Mouse (Mus musculus): ENCODE measurements at regions not wholly inside any gene's neighbourhood (a gene's known extent, or its start where the extent isn't known, plus 50 kb on each side); places are given as distances from the start of the nearest gene placed in this dataset.

GRCm38 (mm10) chr5:111578977-111579727 is 154.6 kb upstream of the Gm26897 start:
- Histone ChIP-seq H3K9me3 (no peaks in the 10 kb centered on the region), H3K4me1 (peaks cover 89% of the 10 kb centered on the region), H3K27ac (peak overlapping the region; percentile 90), H3K36me3 (replicated peaks) (no peaks in the 10 kb centered on the region), H3K4me2 (peak overlapping the region; percentile 13; the same call in 1 of the 2 replicates), H3K27me3 (peaks cover 7% of the 10 kb centered on the region; the same call in 1 of the 2 replicates), H3K9ac (peak overlapping the region; percentile 39), H3K4me3 (replicated peaks) (no peak overlapping the region)
- WGBS: 9% methylated on average over 12 of the region's 12 CpGs
- no peak for ATAC-seq (ENCODE audit: low FRiP score)

GRCm38 (mm10) chr5:111580870-111581771 is 152.6 kb upstream of the Gm26897 start:
- Histone ChIP-seq H3K27me3 (no peaks in the 10 kb centered on the region), H3K27ac (peak overlapping the region; percentile 90), H3K4me2 (peak overlapping the region; percentile 52), H3K4me1 (peaks cover 77% of the 10 kb centered on the region), H3K9me3 (no peaks in the 10 kb centered on the region), H3K4me3 (replicated peaks) (peak overlapping the region; percentile 35), H3K9ac (peak overlapping the region; percentile 26; the same call in 1 of the 2 replicates), H3K36me3 (replicated peaks) (no peaks in the 10 kb centered on the region; the same call in 1 of the 2 replicates)
- 1% methylated on average over 31 of the region's 31 CpGs for WGBS
- ATAC-seq (ENCODE audit: low FRiP score): peak; percentile 81

- no peak for ATAC-seq (ENCODE audit: low FRiP score)
- 12% methylated on average over 9 of the region's 9 CpGs for WGBS
- H3K9me3 ChIP-seq: no peaks in the 10 kb centered on the region
- H3K27ac ChIP-seq: peak overlapping the region; percentile 90
- no peaks in the 10 kb centered on the region; the same call in 1 of the 2 replicates for H3K27me3 ChIP-seq
- H3K36me3 ChIP-seq (replicated peaks): no peaks in the 10 kb centered on the region; the same call in 1 of the 2 replicates
- peak overlapping the region; percentile 52 for H3K4me2 ChIP-seq
- peak overlapping the region; percentile 35 for H3K4me3 ChIP-seq (replicated peaks)
- H3K4me1 ChIP-seq: peaks cover 73% of the 10 kb centered on the region
- H3K9ac ChIP-seq: peak overlapping the region; percentile 26; the same call in 1 of the 2 replicates
These were observed 151.7 kb upstream of the Gm26897 start for GRCm38 (mm10) chr5:111582004-111582403.

- 20% methylated on average over 4 of the region's 4 CpGs for WGBS
- peaks cover 4% of the 10 kb centered on the region; the same call in 1 of the 2 replicates for H3K36me3 ChIP-seq (replicated peaks)
- peaks cover 56% of the 10 kb centered on the region for H3K4me1 ChIP-seq
- peak overlapping the region; percentile 83 for H3K27ac ChIP-seq
- peak; percentile 55; the same call in 1 of the 2 replicates for ATAC-seq (ENCODE audit: low FRiP score)
- no peak overlapping the region for H3K4me3 ChIP-seq (replicated peaks)
- H3K9me3 ChIP-seq: no peaks in the 10 kb centered on the region
- H3K4me2 ChIP-seq: no peak overlapping the region
- peak overlapping the region; percentile 40; the same call in 1 of the 2 replicates for H3K9ac ChIP-seq
- H3K27me3 ChIP-seq: no peaks in the 10 kb centered on the region; the same call in 1 of the 2 replicates
These were observed 143.1 kb upstream of the Gm26897 start for GRCm38 (mm10) chr5:111590619-111591081.

GRCm38 (mm10) chr5:111592807-111593206 is 140.9 kb upstream of the Gm26897 start:
- no peak for ATAC-seq (ENCODE audit: low FRiP score)
- Histone ChIP-seq H3K9ac (no peak overlapping the region), H3K4me2 (no peak overlapping the region), H3K9me3 (no peaks in the 10 kb centered on the region), H3K27ac (no peak overlapping the region), H3K4me3 (replicated peaks) (no peak overlapping the region), H3K27me3 (no peaks in the 10 kb centered on the region), H3K36me3 (replicated peaks) (no peaks in the 10 kb centered on the region), H3K4me1 (peaks cover 67% of the 10 kb centered on the region)
- WGBS: 72% methylated on average over 4 of the region's 4 CpGs

GRCm38 (mm10) chr5:111594111-111594510 is 139.6 kb upstream of the Gm26897 start:
- 90% methylated on average over 5 of the region's 5 CpGs for WGBS
- no peak for ATAC-seq (ENCODE audit: low FRiP score)
- peak overlapping the region; percentile 96 for H3K27ac ChIP-seq

GRCm38 (mm10) chr5:111595438-111595837 is 138.3 kb upstream of the Gm26897 start:
- no peaks in the 10 kb centered on the region for H3K27me3 ChIP-seq
- H3K9ac ChIP-seq: no peak overlapping the region
- ATAC-seq (ENCODE audit: low FRiP score): peak; percentile 92
- no peaks in the 10 kb centered on the region for H3K36me3 ChIP-seq (replicated peaks)
- H3K4me1 ChIP-seq: peaks cover 81% of the 10 kb centered on the region
- no peaks in the 10 kb centered on the region for H3K9me3 ChIP-seq
- peak overlapping the region; percentile 37 for H3K4me2 ChIP-seq
- 15% methylated on average over 12 of the region's 12 CpGs for WGBS
- H3K4me3 ChIP-seq (replicated peaks): no peak overlapping the region
- peak overlapping the region; percentile 96 for H3K27ac ChIP-seq

More at GRCm38 (mm10) chr5:111594111-111594510, 139.6 kb upstream of the Gm26897 start:
- Histone ChIP-seq H3K36me3 (replicated peaks) (no peaks in the 10 kb centered on the region), H3K4me1 (peaks cover 80% of the 10 kb centered on the region), H3K4me2 (no peak overlapping the region), H3K4me3 (replicated peaks) (no peak overlapping the region), H3K9me3 (no peaks in the 10 kb centered on the region), H3K27me3 (no peaks in the 10 kb centered on the region), H3K9ac (no peak overlapping the region)

GRCm38 (mm10) chr5:111597733-111598132 is 136.0 kb upstream of the Gm26897 start:
- 27% methylated on average over 2 of the region's 2 CpGs for WGBS
- no peaks in the 10 kb centered on the region for H3K9me3 ChIP-seq
- H3K4me2 ChIP-seq: no peak overlapping the region
- no peak for ATAC-seq (ENCODE audit: low FRiP score)
- H3K4me1 ChIP-seq: peaks cover 86% of the 10 kb centered on the region
- H3K9ac ChIP-seq: no peak overlapping the region
- no peaks in the 10 kb centered on the region for H3K27me3 ChIP-seq
- peak overlapping the region; percentile 87 for H3K27ac ChIP-seq
- H3K36me3 ChIP-seq (replicated peaks): no peaks in the 10 kb centered on the region
- H3K4me3 ChIP-seq (replicated peaks): no peak overlapping the region

- H3K27me3 ChIP-seq: no peaks in the 10 kb centered on the region
- H3K9me3 ChIP-seq: no peaks in the 10 kb centered on the region
- ATAC-seq (ENCODE audit: low FRiP score): no peak
- 72% methylated on average over 16 of the region's 26 CpGs for WGBS
- H3K4me3 ChIP-seq (replicated peaks): no peak overlapping the region
- H3K9ac ChIP-seq: no peak overlapping the region
- H3K27ac ChIP-seq: no peak overlapping the region; the same call in 1 of the 2 replicates
- no peak overlapping the region for H3K4me2 ChIP-seq
- no peaks in the 10 kb centered on the region for H3K36me3 ChIP-seq (replicated peaks)
- peaks cover 52% of the 10 kb centered on the region for H3K4me1 ChIP-seq
These were observed 131.8 kb upstream of the Gm26897 start for GRCm38 (mm10) chr5:111601711-111602521.

GRCm38 (mm10) chr5:111613687-111614086 is 120.0 kb upstream of the Gm26897 start:
- Histone ChIP-seq H3K4me1 (peaks cover 8% of the 10 kb centered on the region; the same call in 1 of the 2 replicates), H3K36me3 (replicated peaks) (no peaks in the 10 kb centered on the region), H3K27me3 (no peaks in the 10 kb centered on the region), H3K9me3 (peaks cover 3% of the 10 kb centered on the region; the same call in 1 of the 2 replicates), H3K27ac (0 out of 2 replicates have a peak overlapping the region, but pooled peaks have one; percentile 5), H3K9ac (no peak overlapping the region), H3K4me2 (no peak overlapping the region), H3K4me3 (replicated peaks) (no peak overlapping the region)
- 54% methylated on average over 1 of the region's 1 CpGs for WGBS
- no peak for ATAC-seq (ENCODE audit: low FRiP score)

GRCm38 (mm10) chr5:111619974-111620373 is 113.8 kb upstream of the Gm26897 start:
- H3K36me3 ChIP-seq (replicated peaks): no peaks in the 10 kb centered on the region
- H3K9ac ChIP-seq: no peak overlapping the region
- WGBS: 53% methylated on average over 7 of the region's 9 CpGs
- H3K27me3 ChIP-seq: peaks cover 7% of the 10 kb centered on the region; the same call in 1 of the 2 replicates
- no peak overlapping the region for H3K27ac ChIP-seq
- ATAC-seq (ENCODE audit: low FRiP score): no peak
- no peak overlapping the region for H3K4me3 ChIP-seq (replicated peaks)
- H3K4me2 ChIP-seq: no peak overlapping the region
- no peaks in the 10 kb centered on the region for H3K9me3 ChIP-seq
- H3K4me1 ChIP-seq: peaks cover 18% of the 10 kb centered on the region
